Mouse (Mus musculus): ENCODE results near the gene AI413582.

AI413582 gene

DNA sequence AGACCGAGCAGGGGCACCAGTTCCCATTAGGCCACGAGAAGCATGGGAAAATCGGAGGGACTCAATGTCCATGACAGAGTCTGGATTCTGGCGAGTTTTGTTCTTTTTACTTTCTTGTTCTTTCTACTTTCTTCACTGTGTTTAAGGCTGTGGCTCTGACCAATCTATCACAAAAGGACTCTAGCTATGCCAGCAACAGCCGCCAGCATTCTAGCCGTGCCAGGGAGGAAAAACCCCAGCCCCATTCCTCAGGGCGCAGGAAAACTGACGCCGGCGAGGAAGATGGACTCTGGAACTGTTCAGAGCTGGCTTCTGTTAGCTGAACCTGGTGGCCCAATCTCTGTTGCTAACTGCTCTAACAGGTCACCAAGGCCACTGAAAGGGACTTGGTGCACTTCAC lies 12.9 kb upstream of the AI413582 start:
- DNase-seq = no peak

DNA sequence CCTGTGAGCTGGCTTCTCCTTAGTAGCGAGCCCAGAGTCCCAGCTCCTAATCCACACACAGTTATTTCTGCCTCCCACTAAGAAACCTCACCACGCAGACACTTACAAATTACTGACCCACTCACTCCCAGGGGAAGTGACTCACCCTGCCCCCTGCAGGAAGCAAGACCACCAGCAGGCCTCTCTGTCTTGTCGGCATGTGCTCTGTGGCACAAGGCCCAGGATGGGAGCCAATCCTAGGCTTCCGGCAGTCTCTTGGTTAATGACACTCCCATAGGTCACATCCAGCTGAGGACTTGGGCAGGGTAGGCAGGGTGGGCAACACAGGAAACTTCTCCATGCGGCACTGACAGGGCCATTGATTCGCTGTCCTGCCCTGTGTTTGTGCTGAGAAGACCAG lies 11.9 kb upstream of the AI413582 start:
- DNase-seq = no peak

DNA sequence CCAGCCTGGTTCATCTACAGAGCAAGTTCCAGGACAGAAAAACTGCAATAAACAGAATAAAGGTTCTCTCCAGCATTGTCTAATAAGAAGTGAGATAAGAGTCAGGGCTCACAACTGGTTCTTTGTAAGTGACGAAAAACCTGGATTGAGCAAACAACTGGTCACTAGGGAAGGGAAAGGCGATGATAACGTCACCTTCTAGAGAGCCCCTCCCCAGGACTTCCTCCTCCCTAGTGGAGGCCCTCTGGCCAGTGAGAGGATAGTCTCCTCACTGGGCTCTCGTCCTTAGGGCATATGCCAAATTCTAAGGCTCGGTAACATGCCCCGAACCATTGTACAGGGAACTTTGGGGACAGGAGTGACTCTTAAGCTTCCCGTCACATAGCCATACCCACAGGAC lies 10.5 kb upstream of the AI413582 start:
- no peak for DNase-seq

DNA sequence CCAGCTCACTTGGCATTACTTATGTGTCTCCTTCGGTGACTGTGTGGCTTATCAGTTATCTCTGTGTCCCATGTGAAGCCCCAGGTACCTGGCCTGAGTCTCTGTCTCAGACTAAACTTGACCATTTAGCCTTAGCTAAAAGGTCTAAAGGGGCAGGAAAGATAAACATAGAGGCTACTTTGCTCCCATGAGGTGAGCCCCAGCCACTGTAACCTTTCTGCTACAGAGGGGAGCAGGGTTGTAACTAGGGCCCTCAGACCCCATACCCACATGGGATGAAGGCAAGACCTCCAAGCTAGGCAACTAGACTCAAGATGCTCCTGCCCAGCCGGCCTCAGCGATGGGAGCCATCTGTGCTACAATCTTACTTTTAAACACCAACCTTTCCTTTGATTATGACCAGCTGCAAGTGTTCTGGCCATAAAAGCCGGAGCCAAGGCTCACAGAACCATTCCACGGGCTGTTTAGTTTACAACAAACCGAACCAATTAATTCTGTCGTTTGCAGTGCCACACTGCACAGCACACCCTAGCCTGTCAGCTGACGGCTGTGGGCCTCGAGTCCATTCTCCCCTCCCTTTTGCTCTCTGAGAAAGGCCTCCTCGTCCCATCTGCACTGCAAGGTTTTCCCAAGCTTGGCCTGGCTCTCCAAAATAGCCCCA lies 9.7 kb upstream of the AI413582 start:
- DNase-seq = no peak

DNA sequence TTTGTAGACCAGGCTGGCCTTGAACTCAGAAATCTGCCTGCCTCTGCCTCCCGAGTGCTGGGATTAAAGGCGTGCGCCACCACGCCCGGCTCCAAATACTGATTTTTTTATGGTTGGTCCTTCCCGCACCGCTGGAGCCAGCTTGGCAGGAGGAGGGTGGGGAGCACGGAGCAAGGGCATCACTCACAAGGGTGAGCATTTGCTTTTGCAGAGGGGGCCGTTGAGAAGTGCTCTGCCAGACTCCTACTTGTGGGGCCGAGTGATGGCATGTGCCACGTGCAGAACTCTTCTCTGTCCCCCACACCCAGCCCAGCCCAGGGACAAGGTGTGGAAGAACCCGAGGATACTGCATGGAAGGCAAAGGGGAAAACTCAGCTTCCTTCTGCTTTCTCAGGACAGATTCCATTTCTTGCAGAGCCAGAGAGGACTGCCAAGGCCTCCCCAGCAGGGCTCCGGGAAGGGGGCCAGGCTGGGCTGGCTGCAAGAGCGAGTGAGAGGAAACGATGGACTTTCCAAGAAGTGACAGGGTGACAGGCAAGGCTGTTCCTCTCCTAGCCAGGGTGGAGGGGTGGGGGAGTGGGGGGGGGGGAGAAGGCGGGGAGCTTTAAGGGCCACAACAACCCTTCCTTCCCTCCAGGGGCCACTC lies 9.0 kb upstream of the AI413582 start:
- DNase-seq = peak; percentile 93 to 94

DNA sequence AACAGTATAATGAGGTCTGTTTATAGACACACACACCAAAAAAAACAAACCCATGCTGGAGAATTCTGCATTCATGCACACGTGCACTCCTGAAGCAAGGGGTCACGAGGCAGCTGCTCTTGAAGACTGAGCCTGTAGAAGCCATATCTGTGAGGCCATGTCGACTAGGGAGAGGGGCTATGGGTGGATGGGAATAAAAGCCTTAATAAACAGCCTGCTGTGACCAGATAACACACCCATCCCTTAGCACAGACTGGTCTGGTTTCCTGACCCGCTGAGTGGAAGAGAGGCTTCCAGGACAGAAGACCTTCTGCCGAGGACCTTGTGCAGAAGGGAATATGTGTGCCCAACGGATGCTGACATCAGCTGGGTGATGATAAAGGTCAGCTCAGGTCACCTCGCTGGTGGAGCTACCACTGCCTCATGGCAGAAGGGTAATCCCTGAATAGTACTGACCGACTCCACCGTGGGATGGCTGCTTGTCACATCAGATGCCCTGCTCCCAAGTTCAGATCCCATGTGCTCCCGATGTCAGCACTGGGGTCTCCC lies 8.3 kb upstream of the AI413582 start:
- no peak for DNase-seq

DNA sequence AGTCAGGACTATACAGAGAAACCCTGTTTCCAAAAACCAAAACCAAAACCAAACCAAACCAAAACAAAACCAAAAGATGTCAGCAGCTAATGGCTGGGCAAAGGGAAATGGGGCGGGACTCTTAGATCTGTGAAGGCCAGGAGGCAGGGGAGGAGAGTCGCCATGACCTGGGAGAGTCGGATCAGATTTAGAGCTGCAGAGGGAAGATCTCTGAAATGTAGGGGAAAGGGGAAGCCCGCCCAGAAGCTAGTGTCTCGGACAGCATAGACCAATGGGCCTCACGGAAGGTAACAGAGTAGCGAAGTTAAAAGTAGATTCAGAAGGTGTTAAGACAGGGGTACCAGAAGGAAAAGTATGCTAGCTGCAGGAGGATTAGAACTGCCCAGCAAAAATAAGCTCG lies 5.8 kb upstream of the AI413582 start:
- no peak for DNase-seq

DNA sequence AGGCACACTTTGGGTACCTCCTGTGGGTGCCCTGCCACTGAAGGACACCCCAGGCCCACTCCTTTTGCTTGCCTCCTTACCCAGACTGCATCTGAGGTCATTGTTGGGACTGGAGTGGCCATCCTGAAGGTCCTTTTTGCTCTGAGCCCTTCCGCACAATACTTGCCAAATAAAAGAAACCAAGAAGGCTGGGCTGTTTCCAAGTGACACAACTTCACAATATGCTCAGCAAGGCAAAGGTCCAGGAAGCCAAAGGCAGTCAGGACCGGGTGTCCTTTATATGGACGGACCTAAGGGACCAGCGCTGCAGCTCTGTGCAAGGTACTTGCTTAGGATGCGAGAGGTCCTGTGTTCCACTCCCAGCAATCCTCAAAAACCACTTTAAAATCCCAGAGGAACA lies 2.7 kb upstream of the AI413582 start:
- peak in 1 of 2 experiments; percentile 50 for DNase-seq

DNA sequence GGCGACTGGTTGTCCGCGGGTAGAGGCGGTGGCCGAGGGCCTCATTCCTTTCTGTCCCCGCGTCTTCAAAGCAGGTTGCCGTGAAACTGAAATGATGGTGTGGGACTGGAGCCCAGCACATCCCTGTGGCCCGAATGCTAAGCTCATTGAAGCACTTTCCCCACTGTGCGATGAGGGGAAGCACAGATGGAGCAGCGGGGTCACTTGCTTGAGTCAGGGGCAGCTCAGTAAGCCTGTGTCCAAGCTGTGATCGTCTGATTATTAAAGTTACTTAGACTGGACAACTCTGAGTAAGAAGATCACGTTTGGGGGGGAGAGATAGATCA lies 349 bp upstream of the AI413582 start:
- no peak for DNase-seq

DNA sequence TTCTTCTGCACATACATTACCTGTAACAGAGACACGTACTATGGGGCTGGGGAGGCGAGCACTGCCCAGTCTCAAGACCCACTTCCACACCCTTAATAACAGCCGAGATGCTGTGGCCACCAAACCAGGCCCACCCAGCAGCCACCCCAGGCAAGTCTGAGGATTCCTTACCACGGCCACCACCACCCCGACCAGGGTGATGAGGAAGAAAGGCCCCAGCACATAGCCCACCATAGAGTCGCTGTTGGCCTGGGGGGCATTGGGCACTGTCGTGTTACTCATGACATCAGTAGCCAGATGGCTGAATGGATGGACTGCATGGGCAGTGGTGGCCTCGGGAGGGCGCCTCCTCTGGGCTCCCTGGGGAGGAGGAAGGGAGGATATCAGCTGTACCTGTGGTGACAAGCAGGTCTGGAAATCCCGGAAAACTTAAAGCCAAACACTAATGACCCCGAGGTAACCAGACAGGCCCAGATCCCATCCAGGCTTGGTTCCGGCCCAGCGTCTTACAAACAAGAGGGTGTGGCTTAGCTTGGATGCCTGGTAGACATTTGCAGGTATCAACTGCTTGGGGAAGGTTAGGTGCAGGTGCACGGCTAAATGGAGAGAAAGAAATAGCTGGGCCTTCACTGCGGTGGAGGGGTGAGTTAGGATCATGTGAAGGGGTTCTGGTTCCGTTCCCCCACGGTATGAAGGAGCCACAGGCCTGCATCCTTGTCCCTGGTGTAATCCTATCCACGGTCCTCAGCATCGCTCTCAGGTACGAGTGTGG lies 979 bp downstream of the AI413582 start:
- peak; percentile 49 to 62 for DNase-seq

DNA sequence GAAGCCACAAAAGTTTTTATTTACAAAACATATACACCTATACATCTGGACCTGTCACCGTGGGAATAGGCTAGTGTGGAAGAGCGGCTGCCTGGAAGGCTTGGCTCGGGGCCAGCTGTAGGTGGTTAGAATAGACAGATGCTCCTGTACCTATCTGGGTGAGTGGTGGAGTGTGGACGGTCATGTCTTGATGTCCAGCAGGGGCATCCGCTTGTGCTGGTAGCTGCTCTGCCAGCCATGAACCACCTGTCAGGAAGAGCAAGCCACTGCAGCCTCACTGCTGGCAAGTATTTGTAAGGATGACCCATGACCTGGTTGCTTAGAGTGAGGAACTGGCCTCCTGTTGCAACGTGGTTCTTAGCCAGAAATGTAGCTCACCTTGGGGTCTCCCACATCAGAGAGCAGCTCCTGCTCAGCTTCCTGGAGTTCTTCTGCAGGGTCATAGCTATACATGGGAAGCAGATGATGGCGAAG lies 1.7 kb downstream of the AI413582 start:
- peak in 1 of 2 experiments; percentile 61 for DNase-seq

DNA sequence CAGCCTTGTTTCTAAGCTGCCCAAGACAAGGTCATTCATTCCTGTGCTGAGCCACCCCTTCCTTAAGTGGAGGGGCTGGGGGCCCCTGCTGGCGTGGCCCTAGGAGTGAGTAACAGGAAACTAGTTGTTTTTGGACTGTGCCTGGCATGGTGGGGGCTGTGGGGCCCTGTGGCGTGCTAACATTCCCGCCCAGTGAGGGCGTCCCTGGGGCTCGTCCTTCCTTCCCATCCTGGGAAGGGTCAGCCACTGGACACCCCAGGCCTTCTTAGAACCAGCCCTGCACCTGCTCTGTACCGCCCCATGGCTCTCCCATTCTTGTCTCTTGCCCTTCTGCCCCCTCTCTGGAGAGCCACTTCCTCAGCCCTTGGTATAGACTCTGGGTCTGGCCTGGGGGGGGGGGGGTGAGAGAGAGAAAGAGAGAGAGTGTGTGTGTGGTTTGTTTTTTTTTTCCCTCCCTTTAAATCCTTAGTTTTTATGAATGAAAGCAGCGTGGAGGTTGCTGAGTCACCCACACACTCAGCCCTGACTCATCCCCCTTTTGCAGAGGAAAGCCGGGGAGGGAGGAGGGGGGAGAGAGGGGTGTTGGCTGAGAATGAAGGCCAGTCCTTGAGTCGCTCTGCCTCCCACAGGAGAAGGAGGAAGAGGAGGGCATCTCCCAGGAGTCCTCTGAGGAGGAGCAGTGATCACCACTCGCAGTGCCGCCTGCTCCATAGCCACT lies 3.6 kb downstream of the AI413582 start:
- DNase-seq = peak in 1 of 2 experiments; percentile 47

DNA sequence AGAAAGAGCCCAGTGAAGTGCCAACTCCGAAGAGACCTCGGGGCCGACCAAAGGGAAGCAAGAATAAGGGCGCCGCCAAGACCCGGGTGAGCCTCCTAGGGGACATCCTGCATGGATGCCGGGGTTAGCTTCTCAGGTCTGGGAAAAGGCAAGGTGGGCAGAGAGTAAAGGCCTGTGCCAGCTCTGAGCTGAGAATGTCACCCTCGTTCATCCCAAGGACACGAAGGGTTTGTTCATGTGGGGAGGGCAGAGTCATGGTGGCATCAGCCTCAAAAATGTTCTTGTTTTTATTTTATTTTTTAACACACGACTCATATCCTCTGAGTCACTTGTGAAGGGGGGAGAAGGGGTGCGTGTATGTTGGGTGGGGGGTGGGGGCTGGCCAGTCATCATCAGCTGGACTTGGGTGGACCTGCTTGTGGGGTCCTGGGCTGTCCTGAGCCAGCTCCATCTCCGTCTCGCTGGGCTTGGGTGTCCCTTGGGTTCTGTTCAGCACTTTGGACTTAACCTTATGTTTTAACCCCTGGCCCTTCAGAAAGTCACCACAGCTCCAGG lies 4.6 kb downstream of the AI413582 start:
- no peak for DNase-seq

DNA sequence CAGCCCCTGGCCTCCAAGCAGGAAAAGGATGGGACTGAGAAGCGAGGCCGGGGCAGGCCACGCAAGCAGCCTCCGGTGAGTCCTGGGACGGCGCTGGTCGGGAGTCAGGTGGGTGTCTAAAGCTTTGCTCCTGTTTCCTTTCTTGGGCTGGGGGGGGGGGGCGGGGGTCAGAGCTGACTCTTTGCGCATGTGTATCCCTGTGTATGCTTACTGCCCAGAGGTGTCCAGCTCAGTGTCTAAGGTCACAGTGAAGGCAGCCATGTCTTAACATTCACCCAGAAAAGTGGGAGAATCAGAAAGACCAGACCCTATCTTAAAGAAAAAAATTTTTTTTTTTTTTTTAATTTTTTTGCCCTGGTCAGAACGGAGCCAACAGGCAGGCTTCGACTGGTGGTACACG lies 6.0 kb downstream of the AI413582 start:
- DNase-seq = no peak

DNA sequence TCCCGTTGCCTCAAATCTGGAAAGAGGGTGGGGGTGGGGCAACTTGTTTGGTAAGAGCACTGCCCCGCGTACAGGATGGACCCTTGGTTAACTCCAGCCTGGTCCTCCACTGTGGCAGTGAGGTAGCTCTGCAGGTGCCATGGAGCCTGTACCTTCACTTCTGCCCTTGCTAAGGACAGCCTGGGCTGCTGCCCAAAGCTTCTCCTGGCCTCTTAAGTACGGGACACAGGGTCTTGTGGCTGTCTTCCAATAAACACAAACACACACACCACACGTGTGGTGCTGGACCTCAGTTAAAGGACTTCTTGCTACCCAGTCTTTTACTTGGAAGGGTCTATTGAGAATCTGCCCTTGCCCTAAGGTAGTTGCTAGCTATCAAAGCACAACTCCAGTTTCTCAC lies 6.7 kb downstream of the AI413582 start:
- DNase-seq = no peak

DNA sequence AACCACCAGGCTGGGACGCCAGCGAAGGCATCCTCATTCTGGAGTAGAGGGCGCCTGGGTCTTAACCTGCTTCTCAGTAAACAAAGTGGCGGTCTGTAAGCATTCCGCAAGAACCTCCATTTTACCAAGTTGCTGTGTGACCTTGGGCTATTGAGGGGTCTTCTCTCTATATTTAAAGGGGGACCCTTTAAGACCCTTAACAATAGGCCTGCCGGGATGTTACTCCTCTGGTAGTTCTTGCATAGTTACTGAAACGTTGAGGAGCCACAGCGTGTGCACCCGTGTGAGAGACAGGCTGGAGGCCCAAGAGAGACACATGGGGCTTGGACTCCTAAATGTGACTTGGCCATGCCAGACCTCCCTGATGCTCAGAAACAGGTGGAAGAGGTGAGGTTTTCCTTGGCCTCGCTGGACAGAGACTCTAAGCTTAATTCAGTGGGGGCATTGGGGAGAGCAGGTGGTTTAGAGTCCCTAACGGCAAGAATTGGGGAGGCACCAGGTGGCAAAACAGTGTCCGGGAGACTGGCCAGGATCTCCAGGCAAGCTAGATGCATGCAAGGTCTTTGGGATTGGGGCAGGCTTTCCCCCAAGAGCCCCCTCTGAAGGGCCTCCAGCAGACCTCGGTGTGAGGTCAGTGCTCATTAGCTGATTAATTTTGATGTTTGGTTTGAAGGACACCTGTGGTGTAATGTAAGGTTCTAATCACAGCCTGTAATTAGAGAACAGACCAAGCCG lies 7.5 kb downstream of the AI413582 start:
- DNase-seq = peak; percentile 72 to 79

DNA sequence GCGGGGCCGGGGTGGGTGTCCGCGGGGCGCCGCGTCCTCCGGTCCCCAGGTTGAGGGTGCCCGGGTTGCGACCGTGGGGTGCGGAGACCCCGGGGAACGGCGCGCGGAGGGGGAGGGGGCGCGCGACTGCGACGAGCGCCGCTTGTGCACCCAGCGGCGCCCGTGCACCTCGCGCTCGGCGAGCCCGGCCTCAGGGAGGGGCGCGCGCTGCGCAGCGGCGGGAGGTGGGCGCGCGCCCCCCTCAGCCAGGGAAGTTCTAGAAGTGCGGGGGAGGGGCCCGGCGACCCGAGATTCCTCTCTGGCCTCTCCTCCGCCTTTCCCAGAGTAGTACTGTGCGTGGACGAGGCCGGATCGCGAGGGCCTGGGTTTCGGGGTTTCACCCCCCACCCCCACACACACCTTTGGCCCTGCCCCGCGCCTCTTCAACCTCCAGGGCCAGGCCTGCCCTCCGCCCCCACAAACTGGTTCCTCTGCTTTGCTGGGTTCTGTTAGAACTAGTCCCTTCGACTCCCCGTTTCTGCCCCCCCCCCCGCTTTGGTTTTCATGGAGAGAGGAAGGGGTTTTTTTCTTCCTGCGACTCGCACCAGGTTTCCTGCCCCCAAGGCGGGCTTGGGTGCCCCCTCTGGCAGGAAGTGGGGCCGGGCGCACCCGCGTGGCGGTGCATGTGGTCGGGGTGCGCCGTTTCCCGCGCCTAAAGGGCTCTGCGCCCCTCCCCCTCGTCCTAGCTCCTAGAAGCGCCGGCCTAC lies 8.2 kb downstream of the AI413582 start:
- DNase-seq = peak; percentile 49 to 66

DNA sequence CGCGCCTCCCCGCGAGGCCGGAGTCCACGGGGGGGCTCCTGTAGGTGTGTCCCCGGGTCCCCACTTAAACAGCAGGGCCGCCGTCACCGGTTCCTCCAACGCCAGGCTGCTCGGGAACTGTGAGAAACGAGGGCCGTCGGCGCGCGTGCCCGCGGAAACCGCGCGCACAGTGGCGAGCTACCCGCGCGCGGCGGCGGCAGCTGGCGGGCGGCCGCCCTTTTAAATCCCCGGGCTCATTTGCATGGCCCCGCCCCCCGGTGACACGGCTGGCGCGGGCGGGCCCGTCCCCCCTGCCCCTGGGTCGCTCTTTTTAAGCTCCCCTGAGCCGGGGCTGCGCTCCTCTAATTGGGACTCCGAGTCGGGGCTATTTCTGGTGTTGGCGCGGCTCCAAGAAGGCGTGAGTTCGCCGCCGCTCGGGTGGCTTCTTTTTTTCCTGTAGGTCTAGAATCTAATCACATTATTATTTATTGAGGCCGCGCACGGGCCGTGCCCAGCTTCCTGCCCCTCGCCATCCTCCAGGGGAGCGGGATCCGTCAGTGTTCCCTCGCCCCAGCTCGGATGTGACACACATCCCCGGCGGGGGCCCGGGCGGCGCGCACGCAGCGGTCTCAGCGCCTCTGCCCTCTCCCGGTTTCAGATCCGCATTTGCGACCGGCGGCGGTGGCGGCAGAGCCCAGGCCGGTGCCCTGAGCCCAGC lies 9.1 kb downstream of the AI413582 start, which contains the start of gene Hmga1:
Gene Hmga1, plus strand, starts transcription at position 183 of the 697 bp plus-strand sequence.
- peak; percentile 81 to 92 for DNase-seq

DNA sequence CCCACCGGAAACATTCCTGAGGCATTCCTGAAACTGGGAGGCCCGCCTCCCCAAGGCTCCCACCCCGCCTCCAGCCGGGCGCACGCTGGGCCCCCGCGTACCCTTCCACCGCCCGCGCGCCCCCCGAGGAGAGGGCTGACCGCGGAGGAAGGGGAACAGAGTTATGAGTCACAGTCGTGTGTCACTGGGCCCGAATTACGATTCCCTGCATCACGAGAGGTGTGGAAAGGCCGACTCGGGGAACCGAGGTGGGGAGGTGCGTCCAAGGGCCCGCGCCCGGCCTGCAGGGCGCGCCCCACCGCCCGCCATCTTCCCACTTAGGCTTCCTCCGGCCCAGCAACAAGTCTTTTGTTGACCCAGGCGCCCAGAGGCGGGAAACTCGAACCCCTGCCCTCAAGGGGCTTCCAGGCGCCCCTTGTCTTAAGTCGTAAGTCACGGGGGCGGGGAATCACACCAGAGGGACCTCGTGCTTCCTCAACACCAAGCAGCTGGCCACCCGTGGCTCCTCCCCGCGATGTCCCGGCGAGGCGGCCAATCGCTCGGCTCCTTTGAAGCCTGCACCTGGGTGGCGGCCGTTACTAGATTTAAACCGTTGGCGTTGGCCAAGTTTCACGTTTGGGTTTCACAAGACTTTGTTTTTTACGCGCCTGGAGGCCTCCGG lies 9.9 kb downstream of the AI413582 start:
- peak in 1 of 2 experiments; percentile 45 for DNase-seq

DNA sequence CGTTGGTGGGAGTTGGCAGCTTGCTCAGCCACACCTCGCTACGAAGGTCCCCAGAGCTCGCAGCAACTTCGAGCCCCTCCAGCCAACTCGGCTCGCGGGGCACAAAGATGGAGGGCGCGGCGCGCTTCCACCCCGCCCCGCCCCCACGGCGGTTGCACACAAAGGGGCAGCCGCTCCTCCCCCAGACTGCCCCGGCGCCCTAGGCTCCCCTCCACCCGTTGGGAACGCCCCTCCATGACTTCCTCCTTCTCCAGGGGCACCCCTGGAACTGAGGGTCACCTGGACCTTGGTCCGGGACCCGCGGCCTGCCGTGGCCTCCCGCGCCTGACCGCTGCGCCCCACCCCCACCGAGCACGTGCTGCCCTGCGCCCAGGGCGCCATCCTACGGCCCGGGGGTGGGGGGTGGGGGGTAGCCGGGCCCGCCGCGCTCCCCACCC lies 10.5 kb downstream of the AI413582 start:
- DNase-seq = no peak

Measured in cerebellum, adult 18-20 months (tissue).